Mouse (Mus musculus): ENCODE results near the gene Abhd17a.

- TF ChIP-seq CTCF (IDR thresholded peaks at IDR 0.05; ENCODE audit: low read depth) (no peak), EP300 (IDR thresholded peaks at IDR 0.05; ENCODE audit: low read depth) (peak; percentile 55; the same call in 1 of the 2 replicates)
These were observed 32.0 kb upstream of the Abhd17a start for GRCm38 (mm10) chr10:80621940-80622660.
